Mouse (Mus musculus) MEL (cell line): ENCODE data around the gene Hoxc4. TPM values are rescaled to one million over a fixed set of nuclear protein-coding genes. Genes with fewer than 3 reads are reported as not detected.
A peak's percentile ranks its signal among the peaks of the same experiment; 100 is the strongest.

Experiments used
- DNase-seq: peaks from one replicate; pipeline ENCODE4 v3.0.0; 2011; ENCODE audit warnings: low read depth, low spot score
- H3K27ac ChIP-seq: 2 replicates; pipeline ENCODE4 v1.5.1; 2012; ENCODE audit warnings: low read depth, mild to moderate bottlenecking, control low read depth, low read length, moderate library complexity; ENCODE audit not compliant: control insufficient read depth
- H3K27me3 ChIP-seq, 2 experiments: fragments of 150-350 bp in 1 of 2; sonication (generic) in 1 of 2; 2 replicates each; pipeline ENCODE4 v1.6.1; 2012; ENCODE audit warnings: low read length in 2 of 2, mild to moderate bottlenecking in 2 of 2, improper control_type of control experiment in 1 of 2, moderate library complexity in 1 of 2; ENCODE audit not compliant: insufficient read depth in 2 of 2, control insufficient read depth in 1 of 2
- H3K36me3 ChIP-seq, 2 experiments: 2 replicates each; pipeline ENCODE4 v1.6.1; 2012 to 2014; ENCODE audit warnings: low read length in 2 of 2, improper control_type of control experiment in 1 of 2, inconsistent platforms in 1 of 2, mild to moderate bottlenecking in 1 of 2; ENCODE audit not compliant: insufficient read depth in 2 of 2, control insufficient read depth in 1 of 2
- H3K4me1 ChIP-seq, 2 experiments: fragments of 150-350 bp in 1 of 2; sonication (generic) in 1 of 2; 2 replicates each; pipeline ENCODE4 v1.6.1; 2012; ENCODE audit warnings: low read length in 2 of 2, improper control_type of control experiment in 1 of 2, mild to moderate bottlenecking in 1 of 2; ENCODE audit not compliant: insufficient read depth in 2 of 2, control insufficient read depth in 1 of 2
- H3K4me3 ChIP-seq, 2 experiments: fragments of 150-350 bp in 1 of 2; sonication (generic) in 1 of 2; 2 replicates each; pipeline ENCODE4 v1.5.1; 2012; ENCODE audit warnings: low read depth in 2 of 2, low read length in 2 of 2, mild to moderate bottlenecking in 2 of 2, moderate library complexity in 2 of 2, control low read depth in 1 of 2, improper control_type of control experiment in 1 of 2; ENCODE audit not compliant: control insufficient read depth in 1 of 2, insufficient read depth in 1 of 2
- H3K79me2 ChIP-seq: 2 replicates; pipeline ENCODE4 v1.6.1; 2012; ENCODE audit warnings: mild to moderate bottlenecking, low read length, moderate library complexity; ENCODE audit not compliant: control insufficient read depth, poor library complexity, insufficient read depth
- H3K9ac ChIP-seq: 2 replicates; pipeline ENCODE4 v1.6.1; 2012; ENCODE audit warnings: low read depth, mild to moderate bottlenecking, control low read depth, low read length, moderate library complexity; ENCODE audit not compliant: control insufficient read depth, poor library complexity, severe bottlenecking
- H3K9me3 ChIP-seq: fragments of 150-350 bp; sonication (generic); replicated peaks from 2 replicates; pipeline ENCODE4 v1.6.1; 2012; ENCODE audit warnings: mild to moderate bottlenecking, low read length, improper control_type of control experiment, moderate library complexity; ENCODE audit not compliant: insufficient read depth
- CHD1 ChIP-seq: IDR thresholded peaks from 2 replicates; pipeline ENCODE4 v1.6.1; 2012; ENCODE audit warnings: low read depth, mild to moderate bottlenecking, inconsistent platforms, low read length, improper control_type of control experiment
- CHD2 ChIP-seq: IDR thresholded peaks from 2 replicates; pipeline ENCODE4 v1.6.1; 2011; ENCODE audit warnings: low read length, improper control_type of control experiment
- E2F4 ChIP-seq: IDR thresholded peaks from 2 replicates; pipeline ENCODE4 v1.6.1; 2011; ENCODE audit warnings: low read depth, low read length, improper control_type of control experiment, borderline replicate concordance
- ELF1 ChIP-seq: IDR thresholded peaks from 2 replicates; pipeline ENCODE4 v1.6.1; 2014; ENCODE audit warnings: low read depth, mild to moderate bottlenecking, inconsistent platforms, low read length, improper control_type of control experiment, moderate library complexity
- GABPA ChIP-seq: IDR thresholded peaks from 2 replicates; pipeline ENCODE4 v1.6.1; 2012; ENCODE audit warnings: low read depth, mild to moderate bottlenecking, inconsistent platforms, low read length, improper control_type of control experiment, moderate library complexity
- HCFC1 ChIP-seq: IDR thresholded peaks from 2 replicates; pipeline ENCODE4 v1.6.1; 2012; ENCODE audit warnings: low read depth, mild to moderate bottlenecking, inconsistent platforms, low read length, improper control_type of control experiment, moderate library complexity
- JUND ChIP-seq: IDR thresholded peaks from 2 replicates; pipeline ENCODE4 v1.6.1; 2011; ENCODE audit warnings: low read depth, mild to moderate bottlenecking, improper control_type of control experiment, low read length
- KAT2A ChIP-seq: conservative IDR thresholded peaks from 2 replicates; pipeline ENCODE4 v1.6.1; 2012; ENCODE audit warnings: low read depth, low read length, improper control_type of control experiment, inconsistent platforms
- MAFK ChIP-seq: IDR thresholded peaks from 2 replicates; pipeline ENCODE4 v1.6.1; 2011; ENCODE audit warnings: low read depth, mild to moderate bottlenecking, low read length, improper control_type of control experiment, borderline replicate concordance
- MAX ChIP-seq: IDR thresholded peaks from 2 replicates; pipeline ENCODE4 v1.6.1; 2011; ENCODE audit warnings: low read length, improper control_type of control experiment
- MAZ ChIP-seq: IDR thresholded peaks from 2 replicates; pipeline ENCODE4 v1.6.1; 2012; ENCODE audit warnings: low read depth, mild to moderate bottlenecking, inconsistent platforms, low read length, improper control_type of control experiment
- MEF2A ChIP-seq: IDR thresholded peaks from 2 replicates; pipeline ENCODE4 v1.6.1; 2014; ENCODE audit warnings: low read depth, mild to moderate bottlenecking, inconsistent platforms, low read length, improper control_type of control experiment; ENCODE audit not compliant: poor library complexity, insufficient replicate concordance, severe bottlenecking; ENCODE audit errors: extremely low read depth
- MXI1 ChIP-seq: IDR thresholded peaks from 2 replicates; pipeline ENCODE4 v1.6.1; 2011; ENCODE audit warnings: mild to moderate bottlenecking, low read depth, low read length, improper control_type of control experiment
- MYB ChIP-seq: IDR thresholded peaks from 2 replicates; pipeline ENCODE4 v1.6.1; 2011; ENCODE audit warnings: mild to moderate bottlenecking, low read depth, low read length, improper control_type of control experiment
- MYC ChIP-seq: IDR thresholded peaks from 2 replicates; pipeline ENCODE4 v1.6.1; 2011; ENCODE audit warnings: low read depth, mild to moderate bottlenecking, low read length, improper control_type of control experiment, moderate library complexity
- NELFE ChIP-seq: IDR thresholded peaks from 2 replicates; pipeline ENCODE4 v1.6.1; 2011; ENCODE audit warnings: low read depth, low read length, improper control_type of control experiment
- NRF1 ChIP-seq: IDR thresholded peaks from 2 replicates; pipeline ENCODE4 v1.6.1; 2014; ENCODE audit warnings: low read depth, mild to moderate bottlenecking, inconsistent platforms, low read length, improper control_type of control experiment, moderate library complexity; ENCODE audit not compliant: poor library complexity, insufficient read depth, severe bottlenecking
- POLR2A ChIP-seq, 2 experiments: IDR thresholded peaks; 2 replicates each; pipeline ENCODE4 v1.6.1; 2011 to 2012; ENCODE audit warnings: low read length in 2 of 2, mild to moderate bottlenecking in 2 of 2, control low read depth in 1 of 2, improper control_type of control experiment in 1 of 2, low read depth in 1 of 2, moderate library complexity in 1 of 2; ENCODE audit not compliant: control insufficient read depth in 1 of 2, insufficient read depth in 1 of 2, poor library complexity in 1 of 2
- POLR2AphosphoS2 ChIP-seq: IDR thresholded peaks from 2 replicates; pipeline ENCODE4 v1.6.1; 2011; ENCODE audit warnings: low read length, improper control_type of control experiment
- POLR2AphosphoS5 ChIP-seq: IDR thresholded peaks from 2 replicates; pipeline ENCODE4 v1.6.1; 2012; ENCODE audit warnings: low read depth, borderline replicate concordance, mild to moderate bottlenecking, inconsistent platforms, low read length, moderate library complexity, mixed read lengths
- RAD21 ChIP-seq: IDR thresholded peaks from 2 replicates; pipeline ENCODE4 v1.6.1; 2011; ENCODE audit warnings: mild to moderate bottlenecking, low read depth, low read length, improper control_type of control experiment
- RCOR1 ChIP-seq: IDR thresholded peaks from 2 replicates; pipeline ENCODE4 v1.6.1; 2012; ENCODE audit warnings: low read depth, mild to moderate bottlenecking, inconsistent platforms, low read length, improper control_type of control experiment
- SMC3 ChIP-seq: IDR thresholded peaks from 2 replicates; pipeline ENCODE4 v1.6.1; 2011; ENCODE audit warnings: low read depth, low read length, improper control_type of control experiment
- TAL1 ChIP-seq: IDR thresholded peaks from 2 replicates; pipeline ENCODE4 v1.6.1; 2012; ENCODE audit warnings: mild to moderate bottlenecking, inconsistent platforms, low read length, moderate library complexity, mixed read lengths
- UBTF ChIP-seq: IDR thresholded peaks from 2 replicates; pipeline ENCODE4 v1.6.1; 2012; ENCODE audit warnings: low read depth, mild to moderate bottlenecking, inconsistent platforms, low read length, improper control_type of control experiment, moderate library complexity, borderline replicate concordance; ENCODE audit not compliant: insufficient read depth
- USF1 ChIP-seq: IDR thresholded peaks from 2 replicates; pipeline ENCODE4 v1.6.1; 2014; ENCODE audit warnings: low read depth, mild to moderate bottlenecking, inconsistent platforms, low read length, improper control_type of control experiment, moderate library complexity
- USF2 ChIP-seq, 2 experiments: IDR thresholded peaks; 2 replicates each; pipeline ENCODE4 v1.6.1; 2011 to 2012; ENCODE audit warnings: improper control_type of control experiment in 2 of 2, low read length in 2 of 2, borderline replicate concordance in 1 of 2, inconsistent platforms in 1 of 2, low read depth in 1 of 2, mild to moderate bottlenecking in 1 of 2; ENCODE audit not compliant: insufficient read depth in 1 of 2
- ZC3H11A ChIP-seq: IDR thresholded peaks from 2 replicates; pipeline ENCODE4 v1.6.1; 2012; ENCODE audit warnings: low read depth, mild to moderate bottlenecking, inconsistent platforms, low read length, improper control_type of control experiment
- ZKSCAN1 ChIP-seq: IDR thresholded peaks from 2 replicates; pipeline ENCODE4 v1.6.1; 2012; ENCODE audit warnings: low read depth, mild to moderate bottlenecking, inconsistent platforms, low read length, improper control_type of control experiment, moderate library complexity
- ZMIZ1 ChIP-seq: IDR thresholded peaks from 2 replicates; pipeline ENCODE4 v1.6.1; 2012; ENCODE audit warnings: low read depth, mild to moderate bottlenecking, inconsistent platforms, low read length, improper control_type of control experiment, moderate library complexity
- ZNF384 ChIP-seq: IDR thresholded peaks from 2 replicates; pipeline ENCODE4 v1.6.1; 2012; ENCODE audit warnings: low read depth, mild to moderate bottlenecking, inconsistent platforms, low read length, improper control_type of control experiment
- polyA plus RNA-seq, 2 experiments: library from polyadenylated mRNA; stranded (reverse) in 1 of 2; unstranded in 1 of 2; fragments of >175 nt in 1 of 2; fragments of >200 nt in 1 of 2; gene quantifications; 2 replicates each; pipeline versions ENCODE4 v1.2.1 to v1.2.4; 2012; ENCODE audit warnings: low replicate concordance in 2 of 2, low read depth in 1 of 2; ENCODE audit not compliant: insufficient read length in 2 of 2, insufficient read depth in 1 of 2, missing spikeins in 1 of 2
- total RNA-seq: library from RNA; depleted of rRNA; stranded (reverse); fragments of 300-350 nt; gene quantifications from 2 replicates; pipeline ENCODE4 v1.2.3, GENCODE M21; 2012

Hoxc4 gene
- total and polyA plus RNA-seq, 3 experiments: 2.6 to 9.4 TPM; not detected in 1

- TF ChIP-seq NELFE (no peak), ZKSCAN1 (no peak), SMC3 (no peak), MEF2A (no peak), RCOR1 (no peak), POLR2AphosphoS2 (no peak), USF1 (no peak), ZNF384 (no peak), MAX (no peak), ZC3H11A (no peak)
- TF ChIP-seq, all 39 proteins: peak for 0
- no peaks in the 10 kb centered on the region for H3K79me2 ChIP-seq
- no peak overlapping the region for H3K27ac ChIP-seq
- H3K27me3 ChIP-seq: no peaks in the 10 kb centered on the region
- H3K9ac ChIP-seq: no peak overlapping the region
- H3K4me1 ChIP-seq: peaks cover 10 to 15% of the 10 kb centered on the region in 2 experiments; a peak in 3 of 4 replicates
- H3K4me3 ChIP-seq: no peak overlapping the region
- DNase-seq: no peak
- no peaks in the 10 kb centered on the region for H3K9me3 ChIP-seq
- peaks cover 0 to 16% of the 10 kb centered on the region in 2 experiments; a peak in 2 of 4 replicates for H3K36me3 ChIP-seq
These were observed 56.1 kb downstream of the Hoxc4 start for GRCm38 (mm10) chr15:103074663-103075415.

GRCm38 (mm10) chr15:103077673-103078072 lies 58.9 kb downstream of the Hoxc4 start:
- H3K9me3 ChIP-seq: no peaks in the 10 kb centered on the region
- H3K9ac ChIP-seq: no peak overlapping the region
- no peak for DNase-seq
- no peak overlapping the region for H3K4me3 ChIP-seq
- no peak overlapping the region for H3K27ac ChIP-seq
- H3K27me3 ChIP-seq: no peaks in the 10 kb centered on the region
- H3K79me2 ChIP-seq: no peaks in the 10 kb centered on the region
- 0 out of 4 replicates have a peak, but pooled peaks cover 0 to 5% of the 10 kb centered on the region in 2 experiments for H3K4me1 ChIP-seq
- H3K36me3 ChIP-seq: no peaks in the 10 kb centered on the region
- TF ChIP-seq NELFE (no peak), RAD21 (peak; percentile 10; the same call in 1 of the 2 replicates), MXI1 (no peak), MAZ (no peak), E2F4 (no peak), CHD1 (no peak), KAT2A (no peak), POLR2A (IDR thresholded peaks at IDR 0.05; ENCODE audit: control insufficient read depth in 1 of 2, insufficient read depth in 1 of 2, low read depth in 1 of 2, low read length in 2 of 2, poor library complexity in 1 of 2) (no peak), USF2 (IDR thresholded peaks at IDR 0.05; ENCODE audit: borderline replicate concordance in 1 of 2, insufficient read depth in 1 of 2, low read depth in 1 of 2, low read length in 2 of 2) (no peak), ZMIZ1 (no peak), MYC (no peak), ELF1 (no peak), SMC3 (peak; percentile 36), NRF1 (no peak), RCOR1 (no peak), GABPA (no peak), JUND (no peak), MAFK (no peak), POLR2AphosphoS5 (no peak), MYB (no peak), UBTF (no peak), HCFC1 (no peak), CHD2 (no peak), TAL1 (no peak), ZC3H11A (peak; percentile 22; the same call in 1 of the 2 replicates)
